Mouse (Mus musculus) embryo, embryonic 11.5 days (tissue): ENCODE data around the gene Slc4a11.
"Not testable (repeated sequence)": the region's sequence is repeated elsewhere in the genome, so short reads cannot be mapped to it uniquely, and the experiment has no call there.

Experiments
- DNase-seq: peaks from one replicate; pipeline ENCODE4 v3.0.0-alpha.2; 2012; ENCODE audit warnings: low read depth, low spot score

The Slc4a11 gene

GRCm38 (mm10) chr2:130679899-130680298 lies 17.4 kb downstream of the Slc4a11 start:
- no peak for DNase-seq

- DNase-seq, result no peak
Observed at GRCm38 (mm10) chr2:130679154-130679553, 18.2 kb downstream of the Slc4a11 start.

GRCm38 (mm10) chr2:130677211-130677610 lies 20.1 kb downstream of the Slc4a11 start:
- DNase-seq, result no peak

DNA sequence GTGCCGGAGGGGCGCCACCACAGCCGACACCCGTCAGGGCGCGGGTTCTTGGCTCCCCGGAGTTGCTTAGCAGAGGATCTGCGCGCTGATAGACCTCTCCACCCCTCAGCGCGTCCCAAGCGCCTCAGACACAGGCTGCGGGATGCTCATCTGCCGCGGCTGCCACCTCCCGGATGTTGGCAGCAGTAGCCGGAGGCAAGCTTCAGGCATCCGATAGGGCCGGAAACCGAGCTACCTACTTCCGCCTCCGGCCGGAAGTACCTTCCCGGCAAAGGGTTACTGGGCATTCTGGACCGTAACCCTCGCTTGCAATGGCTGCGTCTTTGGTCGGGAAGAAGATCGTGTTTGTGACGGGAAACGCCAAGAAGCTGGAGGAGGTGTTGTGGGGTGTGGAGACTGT lies 29.8 kb downstream of the Slc4a11 start, which contains the start of gene Itpa:
TSS of gene Itpa (plus strand) at position 52 of the 400 bp plus-strand sequence.
- DNase-seq, result peak; percentile 76

DNA sequence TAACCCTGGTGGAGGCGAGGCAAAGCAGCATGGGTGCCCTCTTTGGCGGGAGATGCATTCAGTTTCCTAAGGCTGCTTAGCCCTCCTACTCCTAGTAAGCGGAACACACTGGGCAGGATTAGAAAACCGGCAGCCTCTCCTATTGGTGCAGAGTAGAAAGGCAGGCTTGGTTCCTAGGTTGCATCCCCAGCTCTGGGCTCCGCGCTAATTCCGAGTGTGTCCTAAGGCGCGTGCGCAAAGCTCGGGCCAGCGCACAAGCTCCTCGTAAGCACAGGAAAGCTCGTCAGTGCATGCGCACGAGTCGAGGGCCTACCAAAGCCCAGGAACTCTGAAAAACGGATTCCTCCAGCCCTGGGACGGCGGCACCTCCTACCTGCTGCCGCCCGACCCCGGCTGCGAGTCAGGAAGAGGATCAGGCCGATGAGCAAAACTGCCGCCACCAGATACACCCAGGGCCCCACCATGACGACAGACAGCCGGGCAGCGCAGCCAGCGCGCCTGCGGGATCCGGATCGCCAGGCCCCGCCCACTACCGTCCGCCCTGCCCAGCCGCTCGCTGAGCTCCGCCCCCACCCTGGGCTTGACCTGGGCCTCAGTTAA lies 33.1 kb downstream of the Slc4a11 start, which contains the start of gene Ddrgk1:
TSS of gene Ddrgk1 (minus strand) at position 558 of the 600 bp plus-strand sequence.
- peak; percentile 92 for DNase-seq

- DNase-seq, result no peak
Observed at GRCm38 (mm10) chr2:130663342-130663741, 34.0 kb downstream of the Slc4a11 start.

DNA sequence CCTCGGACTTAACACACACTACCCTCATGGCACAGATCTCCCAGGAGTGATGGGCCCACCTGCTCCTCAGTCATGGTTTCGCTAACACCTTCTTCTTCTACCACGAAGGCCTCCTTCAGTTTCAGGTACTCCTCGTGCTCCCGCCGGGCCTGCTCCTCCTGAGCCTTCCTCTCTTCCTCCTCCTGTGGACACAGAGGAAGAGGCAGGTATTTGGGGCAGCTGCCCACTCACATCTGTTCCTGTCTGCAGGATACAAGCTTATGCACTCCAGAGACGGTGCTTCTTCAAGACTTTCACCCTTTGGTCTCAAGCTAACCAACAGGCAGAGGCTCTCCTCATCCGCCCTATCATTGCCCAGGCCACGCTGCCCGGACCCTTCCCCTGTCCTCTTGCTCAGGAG lies 38.8 kb downstream of the Slc4a11 start:
- DNase-seq, result no peak

- DNase-seq, result no peak
Observed at GRCm38 (mm10) chr2:130657541-130657940, 39.8 kb downstream of the Slc4a11 start.

- DNase-seq, result no peak
Observed at GRCm38 (mm10) chr2:130656536-130656935, 40.8 kb downstream of the Slc4a11 start.

DNA sequence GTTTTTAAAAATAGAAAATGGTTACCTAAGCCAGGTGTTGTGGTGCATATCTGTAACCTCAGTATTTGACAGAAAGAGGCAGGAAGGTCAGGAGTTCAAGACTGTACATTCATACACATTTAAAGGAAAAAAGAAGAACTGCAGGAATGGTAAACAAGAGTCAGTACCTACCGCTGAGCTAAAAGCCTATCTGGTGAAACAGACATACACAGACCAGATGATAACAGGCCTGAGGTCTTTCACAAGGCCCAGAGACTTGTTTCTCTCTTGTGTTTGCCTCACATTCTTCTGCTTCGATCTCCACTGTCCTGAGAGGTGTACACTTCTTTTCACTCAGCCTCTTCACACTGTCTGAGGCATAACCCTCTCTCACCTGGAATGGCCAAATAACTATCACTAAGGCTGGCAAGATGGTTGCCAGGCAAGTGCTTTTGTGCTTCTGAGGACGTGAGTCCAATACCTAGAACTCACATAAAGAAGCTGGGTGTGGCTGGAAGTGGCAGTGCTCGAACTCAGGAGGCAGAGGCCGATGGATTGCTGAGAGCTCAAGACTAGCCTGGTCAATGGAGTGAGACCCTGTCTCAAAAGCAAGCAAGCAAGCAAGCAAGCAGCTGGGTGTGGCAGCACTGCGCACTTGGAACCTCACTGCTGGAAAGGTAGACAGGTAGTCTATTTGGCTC lies 41.5 kb downstream of the Slc4a11 start:
- DNase-seq, result no peak

DNA sequence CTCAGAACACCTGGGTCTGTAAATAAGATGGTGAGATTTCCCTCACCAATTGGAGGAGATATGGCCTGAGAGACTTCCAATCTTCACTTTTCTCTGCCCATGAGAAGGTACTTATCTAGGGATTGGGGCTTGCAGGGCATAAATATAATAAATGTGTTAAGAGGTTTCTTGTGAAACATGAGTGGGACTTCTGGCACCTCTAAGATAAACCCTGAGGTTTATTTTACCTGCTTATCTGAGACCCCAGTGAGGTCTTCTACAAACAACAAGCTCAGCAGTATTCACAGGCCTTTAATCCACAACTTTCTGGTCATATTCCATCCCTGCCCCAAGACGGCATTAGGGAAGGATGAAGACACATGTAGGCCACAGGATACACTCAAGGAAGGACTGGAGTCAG lies 43.6 kb downstream of the Slc4a11 start:
- DNase-seq, result no peak

- DNase-seq, result no peak
Observed at GRCm38 (mm10) chr2:130653303-130653702, 44.0 kb downstream of the Slc4a11 start.

GRCm38 (mm10) chr2:130649028-130649427 lies 48.3 kb downstream of the Slc4a11 start:
- not testable (repeated sequence) for DNase-seq

GRCm38 (mm10) chr2:130645198-130645597 lies 52.1 kb downstream of the Slc4a11 start:
- DNase-seq, result no peak

DNA sequence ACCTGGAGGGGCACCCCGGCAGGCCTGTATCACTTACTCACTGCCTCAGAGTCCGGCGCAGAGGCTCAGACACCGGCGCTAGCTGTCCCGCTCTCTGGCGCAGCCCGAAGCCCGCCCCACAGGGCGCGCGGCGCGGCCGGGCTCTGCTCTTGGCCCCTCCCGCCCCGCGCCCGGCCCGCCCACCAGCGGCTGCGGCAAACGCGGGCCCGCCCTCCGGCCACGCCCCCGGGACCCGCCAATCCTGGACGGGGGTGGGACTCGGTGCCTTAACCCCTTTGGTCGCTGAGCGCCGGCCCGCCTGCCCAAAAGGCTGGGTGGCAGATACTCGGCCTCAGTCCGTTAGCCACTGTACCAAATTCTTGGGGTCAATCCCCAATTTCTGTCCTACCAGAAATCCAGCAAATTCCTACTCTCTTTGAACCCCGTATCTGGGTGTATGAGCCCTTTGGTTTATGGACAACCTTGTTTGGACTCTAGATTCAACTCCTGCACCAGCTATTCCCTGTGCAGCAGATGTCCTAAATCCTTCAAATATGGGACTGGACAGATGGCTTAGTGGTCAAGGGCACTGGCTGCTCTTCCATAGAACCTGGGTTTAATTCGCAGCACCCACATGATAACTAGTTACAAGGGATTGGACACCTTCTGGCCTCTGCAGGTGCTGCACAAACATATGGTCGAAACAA lies 54.5 kb downstream of the Slc4a11 start, which contains the start of gene Lzts3:
TSS of gene Lzts3 (minus strand) at position 120 of the 686 bp plus-strand sequence.
- peak; percentile 82 for DNase-seq

DNA sequence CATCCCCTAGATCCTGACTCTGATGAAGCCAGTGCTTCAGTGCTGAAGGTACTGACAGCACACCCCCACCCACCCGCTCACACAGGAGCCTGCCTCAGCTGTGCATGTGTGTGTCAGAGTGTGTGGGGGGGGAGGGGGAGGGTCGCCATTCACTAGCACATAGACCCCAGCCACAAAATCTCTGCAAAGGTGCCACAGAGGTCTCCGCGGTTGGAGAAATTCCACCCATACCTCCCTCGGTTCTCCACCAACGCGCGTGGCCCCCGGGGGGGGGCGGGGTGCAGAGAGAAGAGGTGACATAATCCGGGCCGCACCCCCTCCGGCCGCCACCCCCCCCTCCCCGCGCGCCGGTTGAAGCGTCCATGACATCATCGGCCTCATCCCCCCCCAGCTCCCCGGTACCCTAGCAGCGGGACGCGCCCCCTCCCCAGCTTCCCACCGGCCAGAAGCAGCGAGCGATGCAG lies 55.1 kb downstream of the Slc4a11 start:
- DNase-seq, result no peak

DNA sequence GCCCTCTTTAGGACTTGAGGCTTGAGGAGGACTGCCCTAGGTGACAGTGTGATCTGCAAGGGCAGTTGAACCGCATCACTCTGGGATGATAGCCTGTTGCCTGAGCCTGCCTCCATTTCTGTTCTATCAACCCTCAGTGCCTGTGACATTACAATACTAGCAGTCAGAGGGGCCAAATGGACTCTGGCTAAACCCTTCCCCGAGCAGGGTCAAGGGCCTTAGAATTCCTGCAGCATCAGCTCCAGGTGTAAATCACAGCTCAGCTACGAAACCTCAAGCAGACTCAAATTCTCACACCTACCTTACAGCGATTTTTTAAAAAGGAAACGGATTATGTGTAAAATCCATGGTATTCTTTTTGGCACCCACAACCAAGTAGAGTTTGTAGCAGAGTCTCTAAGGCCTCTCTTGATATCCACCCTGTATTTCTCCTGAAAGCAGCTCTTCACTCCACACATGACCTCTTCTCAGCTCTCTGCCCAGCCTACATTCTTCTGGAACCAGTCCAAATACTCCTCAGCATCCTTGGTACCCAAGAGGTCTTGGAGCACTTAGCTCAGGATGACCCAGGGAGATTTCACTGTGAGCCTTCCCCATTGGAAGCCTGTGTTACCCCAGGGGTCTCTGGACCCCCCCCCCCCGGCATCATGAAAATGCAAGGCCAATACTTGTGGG lies 55.8 kb downstream of the Slc4a11 start:
- no peak for DNase-seq

- no peak for DNase-seq
Observed at GRCm38 (mm10) chr2:130639276-130639675, 58.0 kb downstream of the Slc4a11 start.

DNA sequence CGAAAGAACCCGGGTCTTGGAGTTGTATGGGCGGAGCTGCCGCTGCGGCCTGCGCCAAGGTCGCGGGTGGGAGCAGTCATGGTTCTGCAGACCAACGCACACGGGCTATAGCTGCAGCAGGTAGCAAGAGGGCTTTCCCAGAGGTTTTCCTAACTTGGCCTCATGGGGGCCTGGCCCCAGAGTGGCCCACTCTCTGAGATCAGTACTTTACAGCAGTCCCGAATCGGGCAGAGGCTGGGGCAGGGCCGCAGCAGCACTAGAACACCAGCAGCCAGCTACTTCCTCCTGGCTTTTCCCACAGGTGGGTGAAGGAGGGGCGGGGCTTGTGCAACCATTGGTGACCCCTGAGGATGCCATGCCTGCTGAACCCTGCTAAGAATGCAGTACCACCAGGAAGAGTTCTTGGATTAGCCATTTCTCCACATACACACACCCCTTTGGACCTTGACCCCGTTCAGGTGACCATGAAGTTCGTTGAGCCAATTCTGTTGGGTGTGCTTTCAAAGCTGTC lies 59.2 kb downstream of the Slc4a11 start:
- no peak for DNase-seq

- DNase-seq, result no peak
Observed at GRCm38 (mm10) chr2:130635847-130636246, 61.5 kb downstream of the Slc4a11 start.

DNA sequence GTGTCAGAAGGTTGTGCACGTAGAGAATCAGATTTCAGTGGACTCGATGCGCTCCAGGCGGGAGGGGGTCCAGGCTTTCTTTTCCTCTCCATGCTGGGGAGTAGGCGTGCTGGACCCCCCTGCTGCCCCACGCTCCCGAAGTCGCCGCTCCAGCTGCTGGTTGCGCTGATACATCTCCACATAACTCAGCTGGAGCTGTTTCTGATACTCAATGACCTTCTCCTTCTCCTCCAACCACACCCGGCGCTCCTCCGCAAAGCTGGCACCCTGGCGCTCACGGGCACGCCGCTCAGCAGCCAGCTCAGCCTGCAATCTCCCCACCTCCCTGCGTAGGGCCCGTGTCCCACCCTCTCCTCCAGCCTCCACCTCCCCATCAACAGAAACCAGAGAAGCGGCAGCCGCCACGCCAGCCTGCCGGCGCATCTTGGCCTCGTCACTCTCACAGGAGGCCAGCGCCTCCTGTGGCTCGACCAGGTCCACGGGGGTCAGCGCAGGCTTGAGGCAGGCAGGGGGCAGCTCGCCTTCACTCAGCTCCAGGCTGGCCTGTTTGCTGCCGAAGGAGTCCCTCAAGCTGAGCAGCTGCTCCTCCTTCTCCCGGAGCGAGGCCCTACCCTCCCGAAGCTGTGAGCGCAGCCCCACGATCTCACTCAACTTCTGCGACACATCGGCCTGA lies 62.4 kb downstream of the Slc4a11 start:
- DNase-seq, result no peak
